Mouse (Mus musculus) cortical plate, adult 2 months (tissue): ENCODE results near the gene Fitm2. TPM values are rescaled to one million over a fixed set of nuclear protein-coding genes. Genes with fewer than 3 reads are reported as not detected.
"Not testable (repeated sequence)": the region's sequence is repeated elsewhere in the genome, so short reads cannot be mapped to it uniquely, and the experiment has no call there.

ENCODE experiments used
- H3K27ac ChIP-seq: fragments of 200-500 bp; 2 replicates; pipeline ENCODE4 v1.5.1; 2012; ENCODE audit warnings: low read length, control low read depth, inconsistent platforms; ENCODE audit not compliant: insufficient read depth
- H3K4me1 ChIP-seq: fragments of 200-500 bp; 2 replicates; pipeline ENCODE4 v1.6.1; 2011; ENCODE audit warnings: low read length; ENCODE audit not compliant: control insufficient read depth, insufficient read depth
- H3K4me3 ChIP-seq: fragments of 200-500 bp; 2 replicates; pipeline ENCODE4 v1.5.1; 2011; ENCODE audit warnings: mild to moderate bottlenecking, low read length, control low read depth; ENCODE audit not compliant: insufficient read depth
- CTCF ChIP-seq: fragments of 200-500 bp; IDR thresholded peaks from 2 replicates; pipeline ENCODE4 v1.5.1; 2011; ENCODE audit warnings: mild to moderate bottlenecking, control low read depth, low read length; ENCODE audit not compliant: insufficient read depth; ENCODE audit errors: extremely low read depth
- POLR2A ChIP-seq: fragments of 200-500 bp; IDR thresholded peaks from 2 replicates; pipeline ENCODE4 v1.6.1; 2011; ENCODE audit warnings: mild to moderate bottlenecking, low read length, control low read depth; ENCODE audit not compliant: insufficient read depth; ENCODE audit errors: extremely low read depth
- polyA plus RNA-seq: library from polyadenylated mRNA; depleted of rRNA; stranded (reverse); fragments of >200 nt; gene quantifications from 2 replicates; pipeline ENCODE4 v1.2.3, GENCODE M21; 2012

Fitm2 gene
- polyA plus RNA-seq, 1 experiment, result 12.3 TPM

- TF ChIP-seq CTCF, result no peak
- TF ChIP-seq POLR2A, result no peak
- Histone ChIP-seq H3K4me3 (no peak overlapping the region), H3K27ac (no peak overlapping the region), H3K4me1 (0 out of 2 replicates have a peak, but pooled peaks cover 2% of the 10 kb centered on the region)
These were observed 7.9 kb downstream of the Fitm2 start for GRCm38 (mm10) chr2:163464562-163464961.

- Histone ChIP-seq H3K27ac (no peak overlapping the region), H3K4me3 (no peak overlapping the region), H3K4me1 (0 out of 2 replicates have a peak, but pooled peaks cover 2% of the 10 kb centered on the region)
- TF ChIP-seq POLR2A (no peak), CTCF (no peak)
These were observed 8.4 kb downstream of the Fitm2 start for GRCm38 (mm10) chr2:163463998-163464397.

GRCm38 (mm10) chr2:163463251-163463769, 9.1 kb downstream of the Fitm2 start:
- no peak for TF ChIP-seq POLR2A

GRCm38 (mm10) chr2:163462801-163463200, 9.6 kb downstream of the Fitm2 start:
- Histone ChIP-seq H3K4me3 (no peak overlapping the region), H3K27ac (no peak overlapping the region)
- TF ChIP-seq POLR2A, result no peak
- no peak for TF ChIP-seq CTCF

More at GRCm38 (mm10) chr2:163463251-163463769, 9.1 kb downstream of the Fitm2 start:
- H3K27ac ChIP-seq, result no peak overlapping the region
- 0 out of 2 replicates have a peak, but pooled peaks cover 2% of the 10 kb centered on the region for H3K4me1 ChIP-seq
- no peak overlapping the region for H3K4me3 ChIP-seq

GRCm38 (mm10) chr2:163462386-163462785, 10.0 kb downstream of the Fitm2 start:
- no peak overlapping the region for H3K4me3 ChIP-seq
- no peak for TF ChIP-seq POLR2A
- TF ChIP-seq CTCF, result no peak
- 0 out of 2 replicates have a peak, but pooled peaks cover 2% of the 10 kb centered on the region for H3K4me1 ChIP-seq
- no peak overlapping the region for H3K27ac ChIP-seq

More at GRCm38 (mm10) chr2:163462801-163463200, 9.6 kb downstream of the Fitm2 start:
- H3K4me1 ChIP-seq, result 0 out of 2 replicates have a peak, but pooled peaks cover 2% of the 10 kb centered on the region

GRCm38 (mm10) chr2:163461307-163461706, 11.1 kb downstream of the Fitm2 start:
- not testable (repeated sequence) for H3K4me1 ChIP-seq, H3K4me3 ChIP-seq, H3K27ac ChIP-seq

GRCm38 (mm10) chr2:163460622-163461021, 11.8 kb downstream of the Fitm2 start:
- TF ChIP-seq CTCF (no peak), POLR2A (no peak)
- Histone ChIP-seq H3K4me1 (0 out of 2 replicates have a peak, but pooled peaks cover 2% of the 10 kb centered on the region), H3K27ac (no peak overlapping the region), H3K4me3 (no peak overlapping the region)

GRCm38 (mm10) chr2:163459380-163459779, 13.0 kb downstream of the Fitm2 start:
- H3K27ac ChIP-seq, result no peak overlapping the region

GRCm38 (mm10) chr2:163458539-163459265, 13.7 kb downstream of the Fitm2 start:
- 0 out of 2 replicates have a peak, but pooled peaks cover 2% of the 10 kb centered on the region for H3K4me1 ChIP-seq
- no peak for TF ChIP-seq POLR2A
- no peak for TF ChIP-seq CTCF
- peak overlapping the region; percentile 3; the same call in 1 of the 2 replicates for H3K4me3 ChIP-seq
- no peak overlapping the region for H3K27ac ChIP-seq

More at GRCm38 (mm10) chr2:163459380-163459779, 13.0 kb downstream of the Fitm2 start:
- Histone ChIP-seq H3K4me3 (peak overlapping the region; percentile 3; the same call in 1 of the 2 replicates), H3K4me1 (0 out of 2 replicates have a peak, but pooled peaks cover 2% of the 10 kb centered on the region)
- TF ChIP-seq CTCF, result no peak
- no peak for TF ChIP-seq POLR2A

GRCm38 (mm10) chr2:163453378-163453777, 19.1 kb downstream of the Fitm2 start:
- H3K27ac ChIP-seq, result no peak overlapping the region
- TF ChIP-seq POLR2A, result no peak
- no peak for TF ChIP-seq CTCF
- H3K4me1 ChIP-seq, result peaks cover 5% of the 10 kb centered on the region
- H3K4me3 ChIP-seq, result no peak overlapping the region
